Mouse (Mus musculus) thymus, postnatal 4 days (tissue): ENCODE results near the gene Ggnbp2.

Source experiments
- DNase-seq: peaks from one replicate; pipeline ENCODE4 v3.0.0; 2021

Gene Ggnbp2

DNA sequence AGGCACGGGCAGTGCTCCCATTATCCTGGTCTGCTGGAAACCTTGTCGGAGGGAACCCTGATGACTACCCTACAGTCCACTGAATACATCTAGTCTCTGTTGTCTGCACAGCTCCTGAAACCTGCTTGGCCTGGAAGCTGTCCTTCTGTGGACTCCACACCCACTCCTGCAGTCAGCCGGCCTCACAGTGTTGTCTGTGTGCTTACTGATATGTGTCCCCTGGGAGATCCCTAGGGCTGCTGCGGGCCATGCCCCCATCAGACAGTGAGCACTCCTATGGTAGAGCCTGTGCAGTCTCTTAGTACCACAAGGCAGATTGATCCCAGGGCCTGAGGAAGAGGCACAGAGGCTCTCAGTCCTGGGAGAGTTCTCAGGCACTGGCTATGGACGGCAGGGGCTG, 48.1 kb downstream of the Ggnbp2 start:
- DNase-seq = no peak

DNA sequence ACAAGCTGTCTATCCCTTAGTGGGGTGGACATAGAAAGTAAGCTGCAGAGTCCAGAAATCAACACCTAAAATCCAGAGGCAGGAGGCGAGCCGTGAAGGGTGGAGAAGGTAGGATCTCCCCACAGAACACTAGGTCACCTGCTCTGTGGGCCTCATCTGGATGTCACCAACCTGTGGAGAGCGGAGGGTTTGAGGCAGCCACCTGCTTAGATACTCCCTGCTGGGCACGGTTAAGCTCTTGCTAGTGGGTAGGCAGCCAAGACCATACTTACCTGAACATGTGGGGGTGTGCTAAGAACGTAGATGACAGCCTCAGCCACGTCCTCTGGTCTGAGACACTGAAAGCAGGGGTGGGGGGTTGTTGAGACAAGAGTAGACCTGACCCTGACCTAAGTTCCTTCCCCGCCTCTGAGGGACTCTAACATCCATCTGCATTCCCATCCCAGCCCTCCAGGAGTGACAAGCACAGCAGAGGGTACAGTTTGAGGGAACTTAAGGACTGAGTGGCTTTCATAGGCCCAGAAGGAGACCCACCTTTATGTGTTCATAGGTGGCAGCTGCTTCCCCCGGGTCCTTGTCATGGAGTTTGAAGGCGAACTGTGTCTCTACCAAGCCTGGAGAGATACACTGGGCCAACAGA, 49.4 kb downstream of the Ggnbp2 start:
- no peak for DNase-seq

DNA sequence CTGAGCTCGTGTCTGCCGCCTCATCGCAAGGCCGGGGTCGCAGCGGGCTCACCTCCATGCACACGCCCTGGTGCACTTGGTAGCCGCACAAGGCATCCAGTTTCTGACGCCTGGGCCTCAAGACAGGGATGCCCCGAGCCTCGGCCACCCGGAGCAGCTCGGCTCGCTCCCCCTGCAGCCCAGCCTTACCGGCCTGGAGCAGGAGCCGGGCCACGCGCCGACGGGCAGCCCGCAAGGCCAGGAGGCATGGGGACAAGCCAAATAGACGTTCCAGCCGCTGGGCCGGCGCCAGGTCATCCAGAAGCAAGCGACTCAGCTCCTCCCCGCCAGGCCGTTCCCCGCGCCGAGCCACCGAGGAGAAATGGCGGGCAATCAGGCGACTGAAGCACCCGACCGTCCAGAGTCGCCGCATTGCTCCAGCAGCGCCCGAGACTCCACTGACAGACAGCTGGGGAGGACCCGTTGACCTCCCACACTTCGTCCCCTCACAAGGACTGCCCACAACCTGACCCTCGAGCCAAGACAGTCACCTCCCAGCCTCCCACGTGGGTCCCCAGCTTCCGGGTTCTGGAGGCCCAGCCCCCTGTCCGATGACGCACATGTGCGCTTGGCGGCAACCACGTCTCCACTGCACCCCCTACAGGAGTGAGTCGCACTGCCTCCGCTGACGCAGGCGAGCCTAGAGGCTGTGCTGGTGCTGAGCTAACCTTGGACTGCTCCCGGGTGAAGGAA, 51.5 kb downstream of the Ggnbp2 start, which contains the start of gene Mrm1:
Mrm1 (minus strand) TSS at position 555 of the 732 bp plus-strand sequence.
- DNase-seq = peak; percentile 98

- peak; percentile 83 for DNase-seq
Measured at GRCm38 (mm10) chr11:84818085-84818960, 52.3 kb downstream of the Ggnbp2 start.

DNA sequence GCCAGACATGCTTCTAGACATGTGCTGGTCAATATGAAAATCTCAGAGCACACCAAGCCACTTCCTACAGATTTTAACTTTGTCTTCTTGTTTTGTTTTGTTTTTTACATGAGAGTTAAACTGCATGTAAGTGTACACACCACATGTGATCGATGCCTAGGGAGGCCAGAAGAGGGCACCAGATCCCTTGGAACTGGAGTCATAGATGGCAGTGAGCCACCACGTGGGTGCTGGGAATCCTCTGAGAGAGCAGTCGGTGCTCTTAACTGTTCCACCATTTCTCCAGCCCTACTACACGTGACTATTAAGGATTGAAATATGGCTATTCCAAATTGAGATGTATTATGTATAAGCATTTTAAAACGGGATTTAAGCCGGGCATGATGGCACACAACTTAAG, 53.3 kb downstream of the Ggnbp2 start:
- DNase-seq = peak; percentile 51

DNA sequence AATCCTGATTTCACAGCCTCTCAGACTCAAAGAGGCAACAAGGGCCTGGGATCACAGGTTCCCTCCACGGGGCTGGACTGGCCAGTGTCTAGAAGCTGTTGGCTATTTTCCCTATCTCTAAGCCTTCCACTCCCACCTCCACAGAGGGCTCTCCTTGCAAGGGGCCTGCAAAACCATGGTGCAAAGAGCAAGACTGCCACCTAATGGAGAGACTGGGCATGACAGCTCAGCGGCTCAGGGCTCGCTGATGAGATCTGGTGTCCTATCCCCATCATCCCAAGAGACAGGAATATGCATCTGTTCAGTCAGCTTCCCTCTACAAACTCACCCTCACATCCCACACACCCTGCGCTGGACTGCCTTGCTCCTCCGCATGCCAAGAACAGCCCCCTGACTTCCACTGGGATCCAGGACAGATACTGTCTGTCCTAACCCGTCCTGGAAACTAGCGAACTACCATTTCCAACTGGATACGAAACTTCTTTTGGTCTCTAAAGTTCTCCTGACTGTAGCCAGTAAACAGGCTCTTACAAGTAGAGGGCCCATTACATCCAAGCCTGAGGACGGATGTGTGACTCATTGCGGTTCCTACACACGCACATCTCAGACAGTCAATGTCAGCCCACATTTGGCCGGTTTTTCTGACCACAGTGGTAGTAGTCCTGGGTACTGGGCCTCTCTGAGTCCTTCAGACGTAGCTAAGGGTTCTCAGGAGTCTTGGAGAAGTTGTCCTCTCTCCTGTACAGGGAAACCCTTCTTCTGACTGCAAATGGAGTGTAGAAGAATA, 56.7 kb downstream of the Ggnbp2 start:
- DNase-seq = peak; percentile 86

DNA sequence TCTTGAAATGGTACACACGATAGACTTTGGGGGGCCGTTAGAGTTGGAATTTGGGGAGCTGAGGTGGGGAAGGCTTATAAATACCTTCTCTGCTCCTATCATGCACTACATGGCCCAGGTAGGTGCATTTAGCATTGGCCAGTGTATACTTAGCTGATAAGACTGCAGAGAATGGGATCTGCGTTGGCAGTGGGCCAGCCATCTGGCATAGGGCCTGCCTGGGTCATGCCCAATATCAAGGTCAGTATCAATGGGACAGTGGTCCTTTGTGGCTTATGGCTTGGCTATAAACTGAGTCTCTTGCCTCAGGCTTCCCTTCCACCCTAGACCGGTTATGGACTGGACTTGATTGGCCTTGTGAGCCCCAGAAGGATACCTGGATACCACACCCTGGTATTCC, 66.2 kb downstream of the Ggnbp2 start:
- DNase-seq = no peak

- peak; percentile 85 for DNase-seq
Measured at GRCm38 (mm10) chr11:84797627-84798353, 72.8 kb downstream of the Ggnbp2 start.

- DNase-seq = no peak
Measured at GRCm38 (mm10) chr11:84797026-84797425, 73.6 kb downstream of the Ggnbp2 start.

DNA sequence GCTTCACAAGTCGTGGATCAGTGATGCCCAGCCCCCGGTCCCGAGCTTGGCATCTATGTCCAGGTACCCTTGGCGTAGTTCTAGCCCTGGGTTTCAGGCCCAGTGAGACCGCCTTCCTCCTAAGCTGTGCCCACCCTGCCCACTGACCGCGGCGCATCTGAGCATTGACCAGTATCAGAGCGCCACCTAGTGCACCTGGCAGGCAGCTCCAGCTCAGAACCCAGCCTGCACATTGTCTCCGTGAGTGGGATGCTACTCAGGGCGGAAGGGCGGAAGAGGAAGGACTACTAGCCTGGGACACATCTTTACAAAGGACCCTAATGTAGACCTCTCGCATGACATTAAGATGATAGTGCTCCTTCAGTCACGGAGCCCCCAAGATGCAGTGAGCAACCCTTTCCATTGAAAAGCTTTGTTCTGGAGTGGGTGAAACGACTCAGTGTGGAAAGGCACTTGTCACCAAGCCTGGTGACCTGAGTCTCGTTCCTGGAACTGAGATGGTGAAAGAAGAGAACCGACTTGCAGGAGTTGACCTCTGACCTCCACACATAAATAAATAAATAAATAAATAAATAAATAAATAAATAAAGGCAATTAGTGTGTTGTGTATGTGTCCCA, 76.0 kb downstream of the Ggnbp2 start:
- peak; percentile 65 for DNase-seq

DNA sequence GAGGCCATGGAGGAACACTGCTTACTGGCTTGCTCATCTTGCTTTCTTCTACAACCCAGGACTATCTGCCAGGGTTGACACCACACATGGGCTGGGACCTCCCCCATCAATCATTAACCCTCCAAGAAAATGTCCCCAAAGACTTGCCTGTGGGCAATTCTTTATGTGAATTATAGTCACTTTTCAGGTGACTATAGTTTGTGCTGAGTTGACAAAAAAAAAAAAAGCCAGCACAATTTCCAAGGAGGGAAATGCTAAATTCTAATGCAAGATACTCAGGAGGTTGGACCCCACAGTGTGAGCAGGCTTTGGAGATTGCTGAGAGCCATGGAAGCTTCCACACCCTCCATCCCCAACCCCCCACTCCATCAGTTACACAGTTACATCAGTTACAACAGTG, 77.1 kb downstream of the Ggnbp2 start:
- DNase-seq = no peak

DNA sequence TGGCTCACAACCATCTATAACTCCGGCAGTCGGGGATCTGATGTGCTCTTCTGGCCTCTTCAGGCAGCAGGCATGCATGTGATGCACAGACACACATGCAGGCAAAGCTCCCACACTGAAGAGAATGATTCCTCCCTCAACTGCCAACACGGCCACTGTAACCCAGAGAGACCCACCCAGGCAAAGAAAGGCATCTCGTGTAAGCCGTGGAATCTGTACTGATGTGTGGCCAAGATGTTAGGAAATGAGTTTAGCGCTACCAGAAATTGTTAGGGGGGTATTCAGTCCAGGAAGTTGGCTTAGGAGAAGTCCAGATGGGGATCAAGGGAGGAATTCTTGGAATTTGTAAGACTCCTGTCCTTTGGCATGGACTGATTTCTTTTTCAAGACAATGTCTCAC, 80.2 kb downstream of the Ggnbp2 start:
- no peak for DNase-seq
